Mouse (Mus musculus): ENCODE measurements around the gene AI481877. TPM values are rescaled to one million over a fixed set of nuclear protein-coding genes. Genes with fewer than 3 reads are reported as not detected.

AI481877 gene
- polyA plus RNA-seq, 1 experiment from 2014 or later = not detected

DNA sequence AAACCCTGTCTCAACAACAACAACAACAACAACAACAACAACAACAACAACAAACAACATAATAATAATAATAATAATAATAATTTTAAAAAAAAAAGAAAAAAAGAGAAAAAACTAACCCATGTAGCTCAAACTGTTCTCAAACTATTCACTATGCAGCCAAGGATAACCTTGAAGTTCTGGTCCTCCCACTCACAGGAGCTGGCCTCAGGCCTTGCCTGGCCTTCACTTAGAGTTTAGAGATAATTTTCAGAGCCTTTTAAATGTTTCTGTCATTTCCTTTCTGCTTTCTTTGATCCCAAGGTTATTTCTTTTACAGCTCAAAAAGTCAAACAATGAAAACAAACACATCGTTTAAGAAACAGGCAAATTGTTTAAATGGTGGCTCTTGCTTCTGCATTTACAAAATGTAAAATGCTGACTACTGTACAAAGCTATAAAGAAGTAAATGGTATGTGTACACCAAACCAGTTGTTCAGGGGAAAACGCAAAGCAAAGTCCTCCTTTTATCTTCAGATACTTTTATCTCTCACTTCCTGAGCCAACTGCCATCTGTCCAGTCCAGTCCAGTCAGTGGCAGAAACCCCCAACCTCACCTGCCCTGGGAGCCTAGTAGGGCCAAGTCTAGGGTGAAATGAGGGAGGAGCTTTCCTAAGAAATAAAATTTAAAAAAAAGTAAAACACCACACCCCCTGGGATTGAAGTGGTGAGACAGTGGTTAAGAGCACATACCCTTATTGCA lies 34.6 kb upstream of the AI481877 start:
- Histone ChIP-seq H3K4me1 (ENCODE audit: control insufficient read depth, insufficient read depth, low read length) (no peaks in the 10 kb centered on the region), H3K27me3 (ENCODE audit: control insufficient read depth, insufficient read depth, low read length) (no peaks in the 10 kb centered on the region), H3K27ac (replicated peaks; ENCODE audit: low read depth, low read length) (no peak overlapping the region), H3K4me2 (ENCODE audit: low read depth, low read length) (no peak overlapping the region), H3K4me3 (ENCODE audit: low read depth, low read length) (no peak overlapping the region), H3K9me3 (replicated peaks; ENCODE audit: control insufficient read depth, low read length) (no peaks in the 10 kb centered on the region), H3K9ac (replicated peaks; ENCODE audit: low read length) (no peak overlapping the region), H3K36me3 (replicated peaks; ENCODE audit: control insufficient read depth, insufficient read depth, low read depth, low read length) (no peaks in the 10 kb centered on the region)
- ATAC-seq (replicated peaks; ENCODE audit: insufficient number of reproducible peaks, low FRiP score, low TSS enrichment, low read depth) (no peak), DNase-seq (ENCODE audit: low spot score) (no peak)
- WGBS = 82% methylated on average over 2 of the region's 2 CpGs

DNA sequence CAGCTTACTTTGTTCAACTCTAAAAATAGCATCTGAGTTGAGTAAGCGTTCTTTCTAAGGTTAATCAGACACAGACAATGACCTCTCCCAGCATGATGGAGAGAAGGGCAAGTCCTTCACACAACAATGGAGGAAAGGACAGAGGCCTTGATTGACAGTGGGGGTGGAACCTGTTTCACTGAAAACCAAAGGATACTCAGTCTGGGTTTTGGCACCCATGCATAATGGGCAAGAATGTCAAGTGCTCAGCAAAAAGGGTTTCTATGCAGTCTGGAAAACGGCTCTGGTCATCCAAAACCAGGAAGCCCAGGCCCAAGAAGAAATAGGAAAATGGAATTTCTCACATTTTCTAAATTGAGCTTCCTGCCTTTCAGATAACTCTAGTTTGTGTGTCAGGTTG lies 33.8 kb upstream of the AI481877 start:
- Histone ChIP-seq H3K4me1 (ENCODE audit: control insufficient read depth, insufficient read depth, low read length) (no peaks in the 10 kb centered on the region), H3K36me3 (replicated peaks; ENCODE audit: control insufficient read depth, insufficient read depth, low read depth, low read length) (no peaks in the 10 kb centered on the region), H3K4me2 (ENCODE audit: low read depth, low read length) (no peak overlapping the region), H3K9ac (replicated peaks; ENCODE audit: low read length) (no peak overlapping the region), H3K27me3 (ENCODE audit: control insufficient read depth, insufficient read depth, low read length) (no peaks in the 10 kb centered on the region), H3K9me3 (replicated peaks; ENCODE audit: control insufficient read depth, low read length) (no peaks in the 10 kb centered on the region), H3K4me3 (ENCODE audit: low read depth, low read length) (no peak overlapping the region), H3K27ac (replicated peaks; ENCODE audit: low read depth, low read length) (no peak overlapping the region)
- DNase-seq (ENCODE audit: low spot score) (no peak), ATAC-seq (replicated peaks; ENCODE audit: insufficient number of reproducible peaks, low FRiP score, low TSS enrichment, low read depth) (no peak; the same call in 1 of the 2 replicates)
- WGBS = 43% methylated on average over 2 of the region's 2 CpGs

- no peaks in the 10 kb centered on the region for H3K4me1 ChIP-seq (ENCODE audit: control insufficient read depth, insufficient read depth, low read length)
- H3K4me2 ChIP-seq (ENCODE audit: low read depth, low read length) = no peak overlapping the region
- ATAC-seq (replicated peaks; ENCODE audit: insufficient number of reproducible peaks, low FRiP score, low TSS enrichment, low read depth) (no peak), DNase-seq (ENCODE audit: low spot score) (no peak)
- no peaks in the 10 kb centered on the region for H3K27me3 ChIP-seq (ENCODE audit: control insufficient read depth, insufficient read depth, low read length)
- H3K27ac ChIP-seq (replicated peaks; ENCODE audit: low read depth, low read length) = no peak overlapping the region
- no peak overlapping the region for H3K9ac ChIP-seq (replicated peaks; ENCODE audit: low read length)
- WGBS = 71% methylated on average over 5 of the region's 5 CpGs
- H3K36me3 ChIP-seq (replicated peaks; ENCODE audit: control insufficient read depth, insufficient read depth, low read depth, low read length) = no peaks in the 10 kb centered on the region
- no peaks in the 10 kb centered on the region for H3K9me3 ChIP-seq (replicated peaks; ENCODE audit: control insufficient read depth, low read length)
- H3K4me3 ChIP-seq (ENCODE audit: low read depth, low read length) = no peak overlapping the region
Observed at GRCm38 (mm10) chr4:59169981-59170380, 31.2 kb upstream of the AI481877 start.

- 89% methylated on average over 2 of the region's 2 CpGs for WGBS
- Histone ChIP-seq H3K9me3 (replicated peaks; ENCODE audit: control insufficient read depth, low read length) (no peaks in the 10 kb centered on the region), H3K27ac (replicated peaks; ENCODE audit: low read depth, low read length) (no peak overlapping the region), H3K4me2 (ENCODE audit: low read depth, low read length) (no peak overlapping the region), H3K4me3 (ENCODE audit: low read depth, low read length) (no peak overlapping the region), H3K9ac (replicated peaks; ENCODE audit: low read length) (no peak overlapping the region), H3K4me1 (ENCODE audit: control insufficient read depth, insufficient read depth, low read length) (no peaks in the 10 kb centered on the region), H3K36me3 (replicated peaks; ENCODE audit: control insufficient read depth, insufficient read depth, low read depth, low read length) (no peaks in the 10 kb centered on the region), H3K27me3 (ENCODE audit: control insufficient read depth, insufficient read depth, low read length) (no peaks in the 10 kb centered on the region)
- ATAC-seq (replicated peaks; ENCODE audit: insufficient number of reproducible peaks, low FRiP score, low TSS enrichment, low read depth) (no peak), DNase-seq (ENCODE audit: low spot score) (no peak)
Observed at GRCm38 (mm10) chr4:59167251-59167847, 28.6 kb upstream of the AI481877 start.

GRCm38 (mm10) chr4:59164034-59164433 lies 25.3 kb upstream of the AI481877 start:
- H3K27ac ChIP-seq (replicated peaks; ENCODE audit: low read depth, low read length) = no peak overlapping the region
- ATAC-seq (replicated peaks; ENCODE audit: insufficient number of reproducible peaks, low FRiP score, low TSS enrichment, low read depth) (no peak), DNase-seq (ENCODE audit: low spot score) (no peak)
- no peaks in the 10 kb centered on the region for H3K27me3 ChIP-seq (ENCODE audit: control insufficient read depth, insufficient read depth, low read length)
- 75% methylated on average over 2 of the region's 2 CpGs for WGBS
- H3K9ac ChIP-seq (replicated peaks; ENCODE audit: low read length) = no peak overlapping the region
- H3K4me1 ChIP-seq (ENCODE audit: control insufficient read depth, insufficient read depth, low read length) = no peaks in the 10 kb centered on the region
- no peak overlapping the region for H3K4me3 ChIP-seq (ENCODE audit: low read depth, low read length)
- H3K36me3 ChIP-seq (replicated peaks; ENCODE audit: control insufficient read depth, insufficient read depth, low read depth, low read length) = no peaks in the 10 kb centered on the region
- no peak overlapping the region for H3K4me2 ChIP-seq (ENCODE audit: low read depth, low read length)
- H3K9me3 ChIP-seq (replicated peaks; ENCODE audit: control insufficient read depth, low read length) = no peaks in the 10 kb centered on the region

- Histone ChIP-seq H3K4me2 (ENCODE audit: low read depth, low read length) (no peak overlapping the region), H3K4me1 (ENCODE audit: control insufficient read depth, insufficient read depth, low read length) (no peaks in the 10 kb centered on the region), H3K27me3 (ENCODE audit: control insufficient read depth, insufficient read depth, low read length) (no peaks in the 10 kb centered on the region), H3K36me3 (replicated peaks; ENCODE audit: control insufficient read depth, insufficient read depth, low read depth, low read length) (no peaks in the 10 kb centered on the region), H3K27ac (replicated peaks; ENCODE audit: low read depth, low read length) (no peak overlapping the region), H3K9me3 (replicated peaks; ENCODE audit: control insufficient read depth, low read length) (no peaks in the 10 kb centered on the region), H3K4me3 (ENCODE audit: low read depth, low read length) (no peak overlapping the region), H3K9ac (replicated peaks; ENCODE audit: low read length) (no peak overlapping the region)
- WGBS = 64% methylated on average over 8 of the region's 8 CpGs
- ATAC-seq (replicated peaks; ENCODE audit: insufficient number of reproducible peaks, low FRiP score, low TSS enrichment, low read depth) = no peak
- no peak for DNase-seq (ENCODE audit: low spot score)
Observed at GRCm38 (mm10) chr4:59160959-59161670, 22.3 kb upstream of the AI481877 start.

GRCm38 (mm10) chr4:59160289-59160688 lies 21.5 kb upstream of the AI481877 start:
- Histone ChIP-seq H3K9ac (replicated peaks; ENCODE audit: low read length) (no peak overlapping the region), H3K36me3 (replicated peaks; ENCODE audit: control insufficient read depth, insufficient read depth, low read depth, low read length) (no peaks in the 10 kb centered on the region), H3K4me3 (ENCODE audit: low read depth, low read length) (no peak overlapping the region), H3K4me2 (ENCODE audit: low read depth, low read length) (no peak overlapping the region), H3K4me1 (ENCODE audit: control insufficient read depth, insufficient read depth, low read length) (no peaks in the 10 kb centered on the region), H3K27ac (replicated peaks; ENCODE audit: low read depth, low read length) (no peak overlapping the region), H3K27me3 (ENCODE audit: control insufficient read depth, insufficient read depth, low read length) (no peaks in the 10 kb centered on the region), H3K9me3 (replicated peaks; ENCODE audit: control insufficient read depth, low read length) (no peaks in the 10 kb centered on the region)
- WGBS = 86% methylated on average over 5 of the region's 5 CpGs
- no peak for ATAC-seq (replicated peaks; ENCODE audit: insufficient number of reproducible peaks, low FRiP score, low TSS enrichment, low read depth)
- no peak for DNase-seq (ENCODE audit: low spot score)

DNA sequence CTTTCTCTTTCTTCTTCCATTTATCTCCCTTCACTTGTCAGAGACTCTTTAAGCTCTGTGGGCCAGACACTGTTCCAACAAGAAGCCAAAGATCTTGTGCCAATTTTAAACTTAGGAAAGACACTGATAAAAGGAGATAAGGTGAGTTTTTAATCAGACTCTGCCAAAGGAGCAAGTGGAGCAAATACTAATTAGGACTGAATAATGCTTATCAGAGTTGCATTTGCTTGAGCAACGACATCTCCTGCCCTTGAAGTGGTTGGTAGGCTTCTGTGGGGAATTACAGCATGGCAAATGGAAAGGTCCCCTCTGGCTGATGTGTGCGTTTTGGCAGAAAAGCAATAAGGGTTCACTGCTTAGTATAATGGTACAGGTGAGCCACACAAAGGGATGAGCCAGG lies 18.9 kb upstream of the AI481877 start:
- ATAC-seq (replicated peaks; ENCODE audit: insufficient number of reproducible peaks, low FRiP score, low TSS enrichment, low read depth) (no peak), DNase-seq (ENCODE audit: low spot score) (no peak)
- Histone ChIP-seq H3K27ac (replicated peaks; ENCODE audit: low read depth, low read length) (no peak overlapping the region), H3K9me3 (replicated peaks; ENCODE audit: control insufficient read depth, low read length) (no peaks in the 10 kb centered on the region), H3K4me2 (ENCODE audit: low read depth, low read length) (no peak overlapping the region), H3K4me1 (ENCODE audit: control insufficient read depth, insufficient read depth, low read length) (no peaks in the 10 kb centered on the region), H3K4me3 (ENCODE audit: low read depth, low read length) (no peak overlapping the region), H3K27me3 (ENCODE audit: control insufficient read depth, insufficient read depth, low read length) (no peaks in the 10 kb centered on the region), H3K36me3 (replicated peaks; ENCODE audit: control insufficient read depth, insufficient read depth, low read depth, low read length) (no peaks in the 10 kb centered on the region), H3K9ac (replicated peaks; ENCODE audit: low read length) (no peak overlapping the region)
- 88% methylated on average over 2 of the region's 2 CpGs for WGBS
